Mouse (Mus musculus): ENCODE measurements around the gene Hoxa4. TPM values are rescaled to one million over a fixed set of nuclear protein-coding genes. Genes with fewer than 3 reads are reported as not detected.

The Hoxa4 gene
- total RNA-seq, 2 experiments from 2014 or later: 4.1 to 4.9 TPM

DNA sequence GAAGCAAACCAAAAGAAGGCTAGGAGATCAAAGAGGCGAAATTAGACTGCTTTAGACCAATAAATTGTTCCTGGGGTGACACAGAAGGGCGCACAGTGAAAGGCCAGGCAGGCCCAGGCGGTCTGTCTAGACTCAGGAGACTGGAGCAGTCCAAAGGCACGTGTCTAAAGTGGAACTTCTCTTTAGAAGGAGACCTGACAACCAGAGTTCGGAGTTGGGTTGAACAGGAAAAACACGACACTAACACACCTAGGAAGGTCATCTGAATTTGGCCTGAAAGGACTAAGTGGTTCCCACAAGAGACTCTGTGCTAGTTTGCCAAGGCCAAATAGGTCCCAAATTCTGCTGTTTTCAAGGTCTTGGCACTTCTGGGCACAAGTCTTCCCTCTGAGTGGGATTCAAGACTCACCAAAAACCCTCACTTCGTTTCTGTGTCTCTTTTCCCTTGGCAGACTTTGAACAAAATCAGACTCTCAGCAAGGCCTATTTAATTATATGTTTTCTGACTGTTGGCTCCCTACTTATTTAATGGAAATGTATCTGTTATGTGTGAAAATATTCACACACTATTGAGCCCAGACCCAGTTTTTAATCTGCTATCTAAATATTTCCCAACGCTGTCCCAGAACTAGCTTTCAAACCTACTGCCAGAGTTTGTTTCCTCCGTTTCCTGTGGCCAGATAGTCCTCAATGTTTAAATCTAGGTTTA is 27.8 kb upstream of the Hoxa4 start:
- intact Hi-C loops (cut with DNase I; ENCODE audit: low total_unique reads): no loop called here
- no peak for DNase-seq

DNA sequence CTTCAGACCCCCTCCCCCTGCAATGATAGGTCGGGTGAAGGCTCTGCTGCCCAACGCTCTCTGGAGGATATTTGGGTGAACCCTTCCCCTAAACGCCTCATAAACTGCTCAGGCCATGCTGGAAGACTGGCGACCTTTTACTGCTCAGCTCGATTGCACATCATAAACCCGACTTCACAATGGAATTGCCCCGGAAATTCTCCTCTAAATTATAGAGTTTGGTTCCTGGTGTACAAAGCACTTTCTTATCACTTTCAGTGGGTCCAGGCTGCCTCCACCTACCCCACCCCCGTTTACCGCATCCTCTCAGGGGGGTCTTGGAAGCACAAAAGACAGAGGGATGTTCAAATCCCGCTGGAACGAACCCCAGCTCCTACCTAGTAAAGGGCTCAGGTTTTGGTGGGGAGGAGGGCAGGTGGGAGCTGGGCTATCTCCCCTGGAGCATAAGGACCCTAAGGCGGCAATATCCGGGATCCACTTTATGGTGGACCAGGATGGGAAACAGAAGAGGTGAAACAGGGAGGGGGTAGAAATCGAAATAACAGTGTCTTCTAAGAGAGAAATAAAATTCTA is 27.2 kb upstream of the Hoxa4 start:
- intact Hi-C loops (cut with DNase I; ENCODE audit: low total_unique reads): no loop called here

GRCm38 (mm10) chr6:52217895-52218642 is 26.5 kb upstream of the Hoxa4 start:
- DNase-seq: no peak
- intact Hi-C loops (cut with DNase I; ENCODE audit: low total_unique reads): no loop called here

More for the DNA sequence above, 27.2 kb upstream of the Hoxa4 start:
- no peak for DNase-seq

DNA sequence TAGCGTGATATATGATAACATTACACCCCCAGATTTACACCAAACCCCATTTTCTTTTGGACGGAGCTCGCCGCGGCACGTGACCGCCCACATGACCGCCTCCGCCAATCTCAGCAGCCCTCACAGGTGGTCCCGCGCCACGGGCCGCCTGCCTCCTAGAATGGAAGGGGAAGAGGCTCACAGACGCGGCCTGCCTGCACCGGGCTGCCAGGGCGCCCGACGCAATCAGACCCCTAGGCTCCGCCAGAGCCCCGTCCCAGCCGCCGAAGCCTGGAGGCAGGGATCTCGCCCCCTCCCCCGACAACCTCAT is 25.9 kb upstream of the Hoxa4 start:
- DNase-seq: peak; percentile 86
- intact Hi-C loops (cut with DNase I; ENCODE audit: low total_unique reads): no loop called here

DNA sequence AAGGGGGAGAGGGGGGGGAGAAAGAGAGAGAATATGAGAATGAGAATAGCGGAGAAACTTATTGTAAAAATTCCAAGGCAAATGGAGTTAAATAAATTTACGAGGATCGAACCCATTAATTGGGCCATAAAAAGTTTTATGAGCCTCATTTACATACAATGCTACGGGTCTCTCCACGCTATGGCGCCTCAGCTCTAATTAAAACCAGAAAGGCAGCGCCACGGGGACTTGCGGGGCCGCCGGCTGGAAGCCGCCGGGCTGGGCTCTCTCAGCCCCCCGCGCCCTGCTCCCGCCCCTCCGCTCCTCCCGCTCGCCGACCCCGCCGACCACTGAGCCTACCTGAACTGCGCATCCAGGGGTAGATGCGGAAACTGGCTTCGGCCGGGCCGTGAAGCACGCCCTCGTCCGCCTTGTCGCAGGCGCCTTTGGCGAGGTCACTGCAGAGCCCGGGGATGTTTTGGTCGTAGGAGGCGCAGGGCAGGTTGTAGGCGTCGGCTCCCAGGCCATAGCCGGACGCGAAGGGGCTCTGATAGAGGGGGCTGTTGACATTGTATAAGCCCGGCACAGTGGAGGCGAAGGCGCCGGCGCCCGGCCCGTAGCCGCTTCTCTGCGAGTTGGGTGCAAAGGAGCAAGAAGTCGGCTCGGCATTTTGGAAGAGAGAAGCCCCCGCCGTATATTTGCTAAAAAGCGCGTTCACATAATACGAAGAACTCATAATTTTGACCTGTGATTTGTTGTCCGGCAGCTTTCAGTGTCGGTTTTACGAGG is 25.3 kb upstream of the Hoxa4 start:
- DNase-seq: no peak
- intact Hi-C loops (cut with DNase I; ENCODE audit: low total_unique reads): no loop called here

DNA sequence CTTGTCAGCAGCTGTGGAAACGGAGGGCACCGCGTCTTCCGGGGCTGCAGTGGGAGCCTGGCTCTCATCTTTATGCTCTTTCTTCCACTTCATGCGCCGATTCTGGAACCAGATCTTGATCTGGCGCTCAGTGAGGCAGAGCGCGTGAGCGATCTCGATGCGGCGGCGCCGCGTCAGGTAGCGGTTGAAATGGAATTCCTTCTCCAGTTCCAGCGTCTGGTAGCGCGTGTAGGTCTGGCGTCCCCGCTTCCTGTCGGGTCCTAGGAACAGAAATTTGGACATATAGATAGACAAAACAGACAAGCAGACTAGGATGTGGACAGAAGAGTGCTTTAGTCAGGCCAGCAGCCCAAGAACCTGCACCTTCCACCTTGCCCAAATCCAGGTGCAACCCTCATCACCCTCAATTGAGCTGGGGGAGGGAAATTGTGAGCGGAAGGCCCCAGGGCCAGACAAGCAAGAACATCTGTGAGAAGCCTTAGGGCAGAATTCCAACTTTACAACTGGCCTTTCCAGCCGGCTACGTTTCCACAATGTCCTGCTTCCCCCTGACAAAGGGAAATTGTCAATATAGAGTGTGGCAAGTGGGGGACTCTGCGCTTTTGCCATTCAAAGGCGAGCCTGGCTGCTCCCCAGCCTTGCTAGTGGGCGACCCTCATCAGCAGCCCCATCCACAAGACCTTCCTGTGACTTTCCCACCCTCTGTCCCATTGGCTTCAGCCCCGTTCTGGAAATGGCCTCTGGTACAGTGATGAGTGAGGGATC is 24.4 kb upstream of the Hoxa4 start:
- intact Hi-C loops (cut with DNase I; ENCODE audit: low total_unique reads): no loop called here
- no peak for DNase-seq

DNA sequence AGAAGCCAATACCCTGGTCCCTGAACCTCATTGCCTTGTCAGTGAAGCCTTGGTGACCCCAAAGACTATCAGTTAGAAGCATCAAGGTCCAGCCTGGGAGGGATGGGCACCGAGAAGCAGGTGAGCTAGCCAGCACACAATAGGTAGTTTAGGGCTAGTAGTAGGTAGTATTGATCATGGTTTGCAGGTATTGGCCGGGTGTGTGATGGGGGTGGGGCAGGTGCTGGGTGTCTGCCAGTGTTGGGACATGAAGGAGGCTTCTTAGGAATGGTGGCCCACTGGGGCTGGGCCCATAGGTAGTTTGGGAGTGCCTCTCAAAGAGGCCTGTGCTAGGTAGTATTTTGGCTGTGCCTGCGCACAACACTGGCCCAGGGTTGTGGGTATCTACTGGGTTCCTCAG is 23.5 kb upstream of the Hoxa4 start:
- no peak for DNase-seq
- intact Hi-C loops (cut with DNase I; ENCODE audit: low total_unique reads): no loop called here

- DNase-seq: no peak
- intact Hi-C loops (cut with DNase I; ENCODE audit: low total_unique reads): no loop called here
Observed at GRCm38 (mm10) chr6:52214271-52214670, 22.7 kb upstream of the Hoxa4 start.

DNA sequence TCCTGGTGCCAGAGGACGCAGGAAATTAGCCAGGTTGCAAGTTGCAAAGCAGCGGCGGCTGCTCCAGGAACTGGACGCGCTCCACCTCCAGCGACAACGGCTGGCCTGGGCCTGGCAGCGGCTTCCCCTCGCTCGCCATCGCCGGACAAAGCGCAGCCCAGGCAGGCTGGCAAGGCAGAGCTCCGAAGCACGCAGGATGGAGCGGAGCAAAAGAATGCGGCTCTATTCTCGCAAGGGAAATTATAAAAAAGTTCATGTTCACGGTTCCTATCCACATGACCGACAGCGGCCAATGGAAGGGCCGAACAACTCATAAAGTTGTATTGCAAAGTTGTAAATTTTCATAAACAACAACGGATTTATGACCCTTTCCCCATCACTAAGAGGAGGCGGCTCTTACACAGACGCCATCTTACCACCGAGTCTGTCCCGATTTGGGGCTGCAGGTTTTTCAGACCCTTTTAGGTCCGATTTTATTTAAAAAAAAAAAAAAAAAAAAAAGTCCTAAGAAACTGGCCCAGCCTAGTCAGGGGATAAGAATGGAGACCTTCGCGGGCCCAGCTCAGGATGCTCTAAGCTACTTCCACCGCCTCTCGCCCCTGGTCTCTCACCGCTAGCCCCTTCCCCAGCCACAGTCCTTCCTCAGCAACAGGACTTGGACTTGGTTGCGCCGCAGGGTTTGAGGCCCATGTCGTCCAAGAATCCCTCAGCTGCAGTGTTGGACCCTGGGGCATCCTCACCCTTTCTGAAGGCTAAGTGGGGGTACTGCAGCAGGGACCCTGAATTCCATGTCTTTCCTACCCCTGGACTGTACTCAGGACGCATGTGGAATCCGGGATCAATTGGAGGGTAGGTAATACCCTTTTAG is 21.8 kb upstream of the Hoxa4 start, which contains the start of the genes Hoxa3 and Gm28308:
Gene Hoxa3 (minus strand): TSS at position 218 of the 868 bp plus-strand sequence.
Gene Gm28308 (minus strand): TSS at position 221 of the 868 bp plus-strand sequence.
- DNase-seq: peak; percentile 76
- intact Hi-C loops (cut with DNase I; ENCODE audit: low total_unique reads): no loop called here

DNA sequence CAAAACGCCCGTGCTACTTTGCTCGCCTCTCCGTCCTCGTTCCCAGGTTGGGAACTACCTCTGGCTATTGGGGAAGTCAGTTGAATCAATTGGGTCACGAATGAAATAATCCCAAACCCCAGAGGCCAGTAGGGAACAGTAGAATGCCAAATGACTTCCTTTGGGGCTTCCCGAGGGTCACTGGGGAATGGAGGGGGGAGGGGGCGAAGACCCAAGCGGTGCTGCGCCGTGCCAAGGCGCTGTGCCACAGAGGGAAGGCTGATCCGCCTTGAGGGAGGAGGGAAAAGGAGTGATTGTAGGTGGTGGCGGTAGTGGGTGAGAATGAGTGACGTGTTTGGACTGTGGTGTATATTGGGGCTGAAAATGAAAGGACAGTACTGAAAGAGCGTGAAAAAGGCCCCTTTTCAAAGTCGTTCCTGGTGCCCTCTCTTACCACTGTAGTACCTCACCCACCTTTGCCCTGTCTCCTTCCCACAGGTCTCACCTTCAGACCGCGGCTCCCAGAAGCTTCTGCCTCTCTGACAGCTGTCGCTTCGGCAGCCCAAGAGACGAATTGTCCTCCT is 21.1 kb upstream of the Hoxa4 start:
- intact Hi-C loops (cut with DNase I; ENCODE audit: low total_unique reads): no loop called here
- DNase-seq: no peak

DNA sequence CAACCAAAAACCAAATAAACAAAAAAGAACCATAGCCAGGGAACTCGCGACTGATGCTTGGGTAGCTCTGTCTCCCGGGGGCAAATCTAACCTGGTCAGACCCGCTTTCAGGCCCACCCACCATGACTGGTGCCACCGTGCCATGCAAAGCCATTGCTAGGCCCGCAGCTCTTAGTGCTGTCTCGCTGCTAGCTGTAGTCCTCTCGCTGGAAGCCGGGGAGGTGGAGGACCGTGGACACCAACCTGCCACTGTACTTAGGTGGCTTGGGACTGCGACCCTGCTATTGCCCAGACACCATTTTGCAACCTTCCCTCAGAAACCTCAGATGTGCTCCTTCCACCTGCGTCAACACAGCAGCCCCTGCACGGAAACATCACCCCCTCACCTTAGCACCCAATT is 20.4 kb upstream of the Hoxa4 start:
- DNase-seq: no peak
- intact Hi-C loops (cut with DNase I; ENCODE audit: low total_unique reads): no loop called here

DNA sequence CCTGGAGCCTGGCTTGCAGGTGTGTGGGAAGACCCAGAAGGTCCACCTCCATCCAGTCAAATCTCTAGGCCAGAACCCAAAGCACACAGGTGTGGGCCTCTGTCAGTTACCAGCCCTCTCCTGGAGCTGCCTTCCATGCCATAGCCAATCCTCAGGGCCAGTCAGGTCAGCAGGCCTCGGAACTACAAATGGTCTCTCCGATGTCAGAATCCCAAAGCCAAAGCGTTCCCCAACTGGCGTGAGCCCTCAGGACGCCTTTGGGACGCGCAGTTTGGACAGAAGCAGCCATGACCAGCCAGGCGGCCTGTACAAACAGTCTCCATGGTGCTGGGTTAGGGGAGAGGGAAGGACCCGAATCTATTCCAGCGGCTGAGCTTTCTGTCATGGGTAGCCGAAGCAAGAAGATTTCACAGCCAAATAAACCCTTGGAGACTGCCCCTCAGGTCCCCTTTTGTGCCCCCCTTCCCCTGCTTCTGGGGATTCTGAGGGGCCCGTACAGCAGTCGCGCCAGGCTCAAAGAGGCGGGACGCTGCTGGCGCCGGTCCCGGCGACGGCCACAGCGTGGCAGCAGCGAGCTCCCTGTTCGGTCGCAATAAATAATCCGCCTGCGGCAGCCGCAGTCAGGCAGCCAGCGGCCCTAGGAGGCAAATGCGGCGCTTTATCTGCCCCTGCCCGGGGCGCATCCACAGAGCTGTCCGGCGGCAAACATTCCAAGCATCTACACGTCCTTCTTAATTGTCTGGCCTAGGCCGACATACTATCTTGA is 19.8 kb upstream of the Hoxa4 start:
- intact Hi-C loops (cut with DNase I; ENCODE audit: low total_unique reads): no loop called here
- DNase-seq: peak; percentile 84

DNA sequence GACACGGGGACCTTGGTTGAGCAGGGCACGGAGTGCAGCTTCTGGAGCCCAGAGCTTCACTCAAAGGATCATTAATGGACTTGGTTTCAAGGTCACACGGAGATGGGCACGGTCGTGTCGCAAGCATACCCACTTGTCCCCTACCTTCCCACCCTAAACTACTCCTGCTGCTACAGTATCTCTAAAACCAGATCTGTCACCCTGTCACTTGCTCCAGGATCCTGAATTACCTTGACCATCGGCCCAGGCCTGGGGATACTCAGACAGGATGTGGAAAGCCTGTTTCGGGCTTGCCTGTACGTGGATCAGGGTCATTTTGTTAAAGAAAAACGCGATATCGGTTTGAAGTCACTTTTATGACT is 18.1 kb upstream of the Hoxa4 start:
- intact Hi-C loops (cut with DNase I; ENCODE audit: low total_unique reads): no loop called here
- DNase-seq: no peak

DNA sequence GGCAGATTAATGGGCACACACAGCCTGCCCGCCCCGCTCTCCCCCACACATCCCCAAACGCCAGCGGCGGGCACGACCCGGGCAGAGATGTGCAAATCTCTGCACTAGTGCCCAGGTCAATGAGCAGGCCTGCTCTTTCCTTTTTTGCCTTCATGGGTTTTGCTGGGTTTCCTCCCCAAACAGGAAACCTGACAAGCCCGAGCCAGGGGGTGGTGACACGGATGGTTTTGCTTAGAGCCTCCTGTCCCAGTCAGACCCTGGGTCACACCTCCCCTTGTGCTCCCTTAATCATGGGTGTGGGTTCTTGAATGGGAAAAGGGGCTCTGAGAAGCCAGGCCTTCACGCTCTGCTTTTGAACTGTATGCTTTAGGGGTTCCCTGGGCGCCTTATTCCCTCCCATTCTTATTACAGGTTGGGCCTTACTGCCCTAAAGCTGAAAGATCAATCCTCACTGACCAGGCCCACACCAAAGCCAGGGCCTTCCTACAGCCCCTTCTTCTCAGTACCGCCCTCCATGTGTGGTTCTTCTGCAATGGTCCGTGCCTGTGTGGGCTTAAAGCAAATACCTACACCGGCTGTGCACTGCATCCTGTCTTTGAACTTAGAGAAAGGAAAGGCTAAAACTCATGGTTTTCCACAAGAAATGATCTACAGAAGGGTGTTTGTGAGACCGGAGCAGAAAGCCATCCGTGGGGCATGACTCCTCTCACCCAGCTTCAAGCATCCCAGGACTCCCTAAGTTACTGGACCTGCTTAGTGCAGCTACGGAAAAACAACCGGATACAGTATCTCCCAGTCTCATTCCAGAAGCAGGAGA is 17.5 kb upstream of the Hoxa4 start:
- DNase-seq: no peak
- intact Hi-C loops (cut with DNase I; ENCODE audit: low total_unique reads): no loop called here

GRCm38 (mm10) chr6:52208072-52208867 is 16.7 kb upstream of the Hoxa4 start, which contains the start of gene Hoxa6:
Gene Hoxa6, minus strand, starts transcription at chr6:52208722.
- intact Hi-C loops (cut with DNase I; ENCODE audit: low total_unique reads): no loop called here
- DNase-seq: peak; percentile 63

GRCm38 (mm10) chr6:52207684-52207976 is 16.1 kb upstream of the Hoxa4 start:
- intact Hi-C loops (cut with DNase I; ENCODE audit: low total_unique reads): no loop called here
- no peak for DNase-seq

All from gastrocnemius, postnatal 14 days (tissue).